Mouse (Mus musculus) erythroblast, embryonic 14.5 days (primary cell): Measurements from ENCODE around the gene Apip.

Source experiments
- GATA1 ChIP-seq: IDR thresholded peaks from 2 replicates; pipeline ENCODE4 v1.6.1; 2012; ENCODE audit warnings: low read length, inconsistent platforms, mixed read lengths
- TAL1 ChIP-seq: IDR thresholded peaks from 3 replicates; pipeline ENCODE4 v1.6.1; 2012; ENCODE audit warnings: low read length, inconsistent platforms, mixed read lengths

DNA sequence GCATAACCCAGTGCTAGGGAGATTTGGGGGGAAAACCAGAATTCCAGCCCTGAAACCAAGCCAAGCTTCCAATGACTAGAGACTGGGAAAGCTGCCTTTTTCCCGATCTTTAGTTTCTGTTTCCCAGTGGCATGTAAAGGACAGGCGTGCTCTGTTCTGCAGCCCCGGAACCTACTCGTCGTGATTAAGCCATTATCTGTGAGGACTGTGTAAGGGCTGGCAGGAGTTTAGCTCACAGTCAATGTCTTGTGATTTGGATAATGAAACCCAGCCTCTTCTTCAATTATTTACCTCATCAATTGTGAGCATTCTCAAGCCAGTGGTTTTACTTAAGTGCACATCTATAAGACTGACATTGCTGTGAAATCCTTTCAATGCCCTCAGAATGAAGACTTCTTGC, 43.7 kb downstream of the Apip start:
- TF ChIP-seq TAL1 (no peak), GATA1 (no peak)
